Mouse (Mus musculus) liver, embryonic 11.5 days (tissue): ENCODE data around the gene Hcn3. TPM values are rescaled to one million over a fixed set of nuclear protein-coding genes. Genes with fewer than 3 reads are reported as not detected.

ENCODE experiments used
- ATAC-seq: fragments of 200-750 bp; cut with Nextera tagmentation; replicated peaks from 2 replicates; pipeline ENCODE4 v1.8.0; 2017; ENCODE audit warnings: moderate number of reproducible peaks, mild to moderate bottlenecking, moderate TSS enrichment, moderate library complexity; ENCODE audit not compliant: low FRiP score
- DNase-seq: peaks from one replicate; pipeline ENCODE4 v3.0.0-alpha.2; 2017; ENCODE audit warnings: low spot score
- H3K27ac ChIP-seq: fragments of 300-500 bp; sonication (generic); 2 replicates; pipeline ENCODE4 v1.5.1; 2014; ENCODE audit warnings: mild to moderate bottlenecking, low read depth, low read length, control low read depth
- H3K27me3 ChIP-seq: fragments of 300-500 bp; sonication (generic); replicated peaks from 2 replicates; pipeline ENCODE4 v1.6.1; 2014; ENCODE audit warnings: low read length, mixed read lengths; ENCODE audit not compliant: control insufficient read depth, insufficient read depth
- H3K36me3 ChIP-seq: fragments of 300-500 bp; sonication (generic); 2 replicates; pipeline ENCODE4 v1.6.1; 2014; ENCODE audit warnings: mild to moderate bottlenecking, low read length, moderate library complexity, mixed read lengths; ENCODE audit not compliant: control insufficient read depth, insufficient read depth
- H3K4me1 ChIP-seq: fragments of 300-500 bp; sonication (generic); replicated peaks from 2 replicates; pipeline ENCODE4 v1.6.1; 2014; ENCODE audit warnings: low read length, mixed read lengths; ENCODE audit not compliant: control insufficient read depth, insufficient read depth
- H3K4me2 ChIP-seq: fragments of 300-500 bp; sonication (generic); 2 replicates; pipeline ENCODE4 v1.6.1; 2014; ENCODE audit warnings: mild to moderate bottlenecking, control low read depth, moderate library complexity
- H3K4me3 ChIP-seq: fragments of 300-500 bp; sonication (generic); 2 replicates; pipeline ENCODE4 v1.5.1; 2014; ENCODE audit warnings: low read depth, low read length, control low read depth
- H3K9ac ChIP-seq: fragments of 300-500 bp; sonication (generic); 2 replicates; pipeline ENCODE4 v1.6.1; 2014; ENCODE audit warnings: low read depth, low read length, control low read depth
- H3K9me3 ChIP-seq: fragments of 300-500 bp; sonication (generic); 2 replicates; pipeline ENCODE4 v1.6.1; 2016; ENCODE audit warnings: low read length, inconsistent platforms, mixed read lengths; ENCODE audit not compliant: control insufficient read depth
- WGBS: fragments of 180-500 bp; shearing (Covaris S2); extraction: QIAGEN DNeasy Blood & Tissue Kit; methylation state at CpG from one replicate; pipeline ENCODE4 v1.1.7; 2014; 5-methylcytosine and 5-hydroxymethylcytosine counted together
- polyA plus RNA-seq: library from polyadenylated mRNA; unstranded; fragments of >200 nt; fragmentation: Nextera tagmentation; extraction: Ambion mirVana; gene quantifications from 2 replicates; pipeline ENCODE4 v1.2.1, GENCODE M21; 2014

Gene Hcn3
- polyA plus RNA-seq, 1 experiment from 2014 or later: 1.6 TPM

GRCm38 (mm10) chr3:89199839-89200238 is 39.8 kb upstream of the Hcn3 start:
- no peak overlapping the region for H3K27ac ChIP-seq
- 63% methylated on average over 3 of the region's 3 CpGs for WGBS
- DNase-seq (no peak), ATAC-seq (no peak)
- no peaks in the 10 kb centered on the region for H3K9me3 ChIP-seq
- H3K4me1 ChIP-seq: peaks cover 12% of the 10 kb centered on the region
- no peak overlapping the region for H3K9ac ChIP-seq
- H3K27me3 ChIP-seq: no peaks in the 10 kb centered on the region; the same call in 1 of the 2 replicates
- H3K36me3 ChIP-seq: peaks cover 4% of the 10 kb centered on the region; the same call in 1 of the 2 replicates
- H3K4me3 ChIP-seq: no peak overlapping the region
- no peak overlapping the region for H3K4me2 ChIP-seq

- no peaks in the 10 kb centered on the region; the same call in 1 of the 2 replicates for H3K27me3 ChIP-seq
- peak overlapping the region; percentile 59 for H3K4me3 ChIP-seq
- peak; percentile 87 for DNase-seq
- peak overlapping the region; percentile 87 for H3K27ac ChIP-seq
- peak overlapping the region; percentile 75 for H3K9ac ChIP-seq
- H3K4me2 ChIP-seq: peak overlapping the region; percentile 90
- no peaks in the 10 kb centered on the region for H3K9me3 ChIP-seq
- peaks cover 9% of the 10 kb centered on the region for H3K4me1 ChIP-seq
- peak; percentile 96 for ATAC-seq
- WGBS: 8% methylated on average over 33 of the region's 33 CpGs
- H3K36me3 ChIP-seq: no peaks in the 10 kb centered on the region
These were observed 36.2 kb upstream of the Hcn3 start for GRCm38 (mm10) chr3:89195979-89196877.

DNA sequence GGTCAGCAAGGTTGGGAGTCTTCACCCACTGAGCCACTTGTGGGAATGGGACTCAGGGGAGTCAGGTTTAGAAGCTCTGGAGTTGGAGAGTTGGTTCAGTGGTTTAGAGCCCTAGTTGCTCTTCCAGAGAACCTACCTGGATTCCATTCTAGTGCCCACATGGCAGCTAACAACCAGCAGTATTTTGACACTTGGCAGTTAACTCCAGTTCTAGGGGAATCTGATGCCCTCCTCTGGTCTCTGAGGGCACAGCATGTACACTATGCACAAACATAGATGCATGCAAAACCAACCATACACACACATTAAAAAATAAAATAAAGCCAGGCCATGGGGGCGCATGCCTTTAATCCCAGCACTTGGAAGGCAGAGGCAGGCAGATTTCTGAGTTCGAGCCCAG is 33.9 kb upstream of the Hcn3 start:
- no peak for DNase-seq
- Histone ChIP-seq H3K4me3 (no peak overlapping the region), H3K36me3 (no peaks in the 10 kb centered on the region), H3K27me3 (no peaks in the 10 kb centered on the region; the same call in 1 of the 2 replicates), H3K4me2 (no peak overlapping the region), H3K9ac (no peak overlapping the region), H3K4me1 (peaks cover 9% of the 10 kb centered on the region), H3K27ac (no peak overlapping the region), H3K9me3 (no peaks in the 10 kb centered on the region)
- 85% methylated on average over 2 of the region's 2 CpGs for WGBS
- no peak for ATAC-seq

DNA sequence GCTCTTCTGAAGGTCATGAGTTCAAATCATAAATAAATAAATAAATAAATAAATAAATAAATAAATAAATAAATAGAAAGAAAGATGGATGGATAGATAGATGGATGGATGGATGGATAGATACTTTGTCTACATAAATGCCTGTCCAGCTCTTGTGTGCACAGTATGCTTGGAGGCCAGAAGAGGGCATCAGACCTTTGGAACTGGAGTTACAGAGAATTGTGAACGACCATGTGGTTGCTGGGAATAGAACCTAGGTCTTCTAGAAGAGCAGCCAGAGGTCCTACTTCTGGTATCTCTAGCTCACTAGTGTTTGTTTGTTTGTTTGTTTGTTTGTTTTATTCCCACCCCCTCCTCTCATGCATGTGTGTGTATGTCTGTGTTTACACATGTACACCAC is 33.4 kb upstream of the Hcn3 start:
- no peak for DNase-seq
- no peaks in the 10 kb centered on the region for H3K27me3 ChIP-seq
- no peaks in the 10 kb centered on the region for H3K36me3 ChIP-seq
- H3K4me2 ChIP-seq: no peak overlapping the region
- H3K9ac ChIP-seq: no peak overlapping the region
- no peak overlapping the region for H3K27ac ChIP-seq
- WGBS: 83% methylated on average over 1 of the region's 1 CpGs
- no peak for ATAC-seq
- H3K9me3 ChIP-seq: no peaks in the 10 kb centered on the region
- no peak overlapping the region for H3K4me3 ChIP-seq
- H3K4me1 ChIP-seq: peaks cover 9% of the 10 kb centered on the region

DNA sequence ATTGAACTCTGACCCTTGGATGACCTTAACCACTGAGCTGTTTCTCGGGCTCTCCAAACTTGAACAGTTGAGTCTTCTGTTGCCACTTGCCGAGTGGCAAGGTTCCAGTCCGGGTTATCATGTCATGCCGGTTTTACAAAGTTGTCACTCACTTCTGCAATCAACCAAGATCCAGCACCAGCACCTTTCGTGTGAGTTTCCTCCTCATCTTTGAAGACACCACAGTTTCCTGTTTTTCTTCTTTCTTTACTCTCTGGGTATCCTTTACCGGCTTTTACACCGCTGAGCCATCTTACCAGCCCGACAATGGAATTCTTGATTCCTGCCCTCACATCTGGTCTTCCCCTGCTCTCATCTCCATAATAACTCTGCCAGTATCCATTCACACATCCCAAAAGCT is 30.4 kb upstream of the Hcn3 start:
- Histone ChIP-seq H3K4me3 (no peak overlapping the region), H3K36me3 (no peaks in the 10 kb centered on the region), H3K9ac (no peak overlapping the region), H3K27ac (no peak overlapping the region), H3K9me3 (no peaks in the 10 kb centered on the region), H3K27me3 (no peaks in the 10 kb centered on the region), H3K4me2 (no peak overlapping the region), H3K4me1 (peaks cover 9% of the 10 kb centered on the region)
- 43% methylated on average over 8 of the region's 8 CpGs for WGBS
- DNase-seq (no peak), ATAC-seq (no peak)

DNA sequence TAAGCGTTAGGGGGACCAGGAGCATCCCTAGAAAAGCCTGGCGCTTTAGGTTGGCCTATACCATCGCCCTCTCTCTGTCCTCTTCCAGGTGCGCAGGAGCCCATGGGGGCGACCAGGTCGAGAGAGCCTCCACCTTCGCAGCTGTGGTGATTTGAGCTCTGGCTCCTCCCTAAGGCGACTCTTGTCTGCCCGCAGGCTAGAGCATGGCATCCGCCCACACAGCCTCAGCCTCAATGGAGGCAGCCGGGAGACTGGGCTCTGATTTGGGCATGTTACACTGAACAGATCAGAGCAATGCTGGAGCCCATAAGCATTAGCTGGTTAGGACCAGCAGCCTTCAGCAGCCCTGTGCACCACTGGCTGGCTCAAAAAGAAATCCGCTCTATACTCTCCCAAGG is 28.5 kb upstream of the Hcn3 start:
- no peak overlapping the region for H3K4me2 ChIP-seq
- ATAC-seq (no peak), DNase-seq (no peak)
- 78% methylated on average over 12 of the region's 12 CpGs for WGBS
- no peak overlapping the region for H3K27ac ChIP-seq
- H3K4me3 ChIP-seq: no peak overlapping the region
- no peaks in the 10 kb centered on the region for H3K36me3 ChIP-seq
- no peaks in the 10 kb centered on the region for H3K27me3 ChIP-seq
- no peaks in the 10 kb centered on the region for H3K9me3 ChIP-seq
- H3K4me1 ChIP-seq: peaks cover 22% of the 10 kb centered on the region
- H3K9ac ChIP-seq: no peak overlapping the region

- DNase-seq (no peak), ATAC-seq (no peak)
- Histone ChIP-seq H3K9me3 (no peaks in the 10 kb centered on the region), H3K36me3 (no peaks in the 10 kb centered on the region), H3K4me2 (0 out of 2 replicates have a peak overlapping the region, but pooled peaks have one; percentile 19), H3K4me1 (peaks cover 26% of the 10 kb centered on the region), H3K27me3 (no peaks in the 10 kb centered on the region), H3K9ac (0 out of 2 replicates have a peak overlapping the region, but pooled peaks have one; percentile 9), H3K4me3 (no peak overlapping the region), H3K27ac (no peak overlapping the region)
- 64% methylated on average over 18 of the region's 18 CpGs for WGBS
These were observed 27.9 kb upstream of the Hcn3 start for GRCm38 (mm10) chr3:89187690-89188477.

- DNase-seq: no peak
- WGBS: 47% methylated on average over 23 of the region's 23 CpGs
- no peaks in the 10 kb centered on the region for H3K9me3 ChIP-seq
- no peak overlapping the region for H3K4me3 ChIP-seq
- H3K9ac ChIP-seq: 0 out of 2 replicates have a peak overlapping the region, but pooled peaks have one; percentile 9
- no peak overlapping the region for H3K27ac ChIP-seq
- no peak for ATAC-seq
- no peaks in the 10 kb centered on the region for H3K27me3 ChIP-seq
- H3K4me1 ChIP-seq: peaks cover 32% of the 10 kb centered on the region
- H3K4me2 ChIP-seq: peak overlapping the region; percentile 19; the same call in 1 of the 2 replicates
- peaks cover 1% of the 10 kb centered on the region; the same call in 1 of the 2 replicates for H3K36me3 ChIP-seq
These were observed 27.2 kb upstream of the Hcn3 start for GRCm38 (mm10) chr3:89187197-89187596.
